Mouse (Mus musculus) frontal cortex, postnatal 10 days (tissue): Measurements from ENCODE around the gene Nhej1.

Source experiments
- DNase-seq, 2 experiments: peaks; one replicate each; pipeline ENCODE4 v3.0.0; 2022; ENCODE audit warnings: low spot score in 2 of 2, mixed read lengths in 1 of 2

Gene Nhej1

GRCm38 (mm10) chr1:75128641-75129040 is 3.6 kb upstream of the Nhej1 start:
- no peak for DNase-seq

DNA sequence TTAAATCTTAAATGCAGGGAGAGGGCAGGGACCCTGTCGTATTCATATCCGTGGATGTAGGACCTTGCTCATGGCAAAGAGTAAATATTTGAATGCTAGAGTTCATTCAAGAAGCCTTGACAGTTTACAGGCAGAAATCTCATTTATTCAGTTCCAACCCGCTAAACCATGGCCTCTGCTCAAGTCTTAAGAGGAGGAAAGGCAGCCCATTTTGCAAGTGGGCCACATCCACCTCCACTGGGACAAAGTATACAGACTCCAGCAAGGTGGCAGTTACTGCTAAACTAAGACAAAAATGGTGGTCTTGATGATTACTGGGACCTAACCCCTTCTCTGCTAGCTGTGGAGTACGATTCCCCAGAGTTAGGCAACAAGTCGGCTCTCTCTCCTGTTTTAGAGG is 418 bp upstream of the Nhej1 start:
- no peak for DNase-seq

- no peak for DNase-seq
Measured at GRCm38 (mm10) chr1:75122211-75122610, 2.8 kb downstream of the Nhej1 start.

DNA sequence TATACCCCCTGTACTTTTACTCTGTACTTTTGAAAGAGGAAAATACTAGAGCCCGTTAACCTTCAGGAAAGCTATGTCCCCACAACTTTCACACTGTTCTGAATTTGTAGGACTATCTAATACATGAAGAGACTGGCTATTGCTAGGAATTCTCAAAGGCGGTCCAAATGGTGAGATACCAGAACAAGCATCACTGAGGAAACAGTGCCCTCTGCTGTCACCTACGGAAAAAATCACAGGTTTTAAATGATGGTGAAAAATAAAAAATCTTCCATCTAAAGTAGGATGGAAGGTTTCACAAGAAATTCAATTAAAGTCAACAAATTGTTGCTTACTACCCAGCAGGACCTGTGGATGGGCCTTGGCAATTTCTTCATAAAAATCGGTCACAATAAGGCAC is 72.9 kb downstream of the Nhej1 start:
- no peak for DNase-seq

DNA sequence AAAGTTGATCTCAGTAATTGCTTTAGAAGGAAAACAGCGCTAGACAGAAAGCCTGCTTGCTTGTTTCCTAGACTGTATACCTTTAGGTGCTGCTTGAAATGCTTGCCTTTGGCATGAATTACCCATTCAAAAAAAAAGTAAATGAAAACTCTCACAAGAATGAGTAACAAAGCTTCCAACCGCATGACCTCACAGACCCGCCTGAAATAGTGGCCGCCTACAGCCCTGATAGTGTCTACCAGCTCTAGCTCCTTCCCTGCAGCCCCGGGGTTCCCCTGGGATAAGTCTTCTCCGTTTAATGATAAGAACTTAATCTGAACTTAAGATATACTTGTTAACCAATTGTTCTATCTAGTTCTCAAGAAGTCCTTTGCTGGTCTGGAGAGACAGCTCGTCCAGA is 73.6 kb downstream of the Nhej1 start:
- DNase-seq: no peak

GRCm38 (mm10) chr1:75048571-75048970 is 76.4 kb downstream of the Nhej1 start:
- DNase-seq: no peak

- no peak for DNase-seq
Measured at GRCm38 (mm10) chr1:75048041-75048440, 77.0 kb downstream of the Nhej1 start.

GRCm38 (mm10) chr1:75040429-75040828 is 84.6 kb downstream of the Nhej1 start:
- DNase-seq: no peak

GRCm38 (mm10) chr1:75032041-75032440 is 93.0 kb downstream of the Nhej1 start:
- no peak for DNase-seq

DNA sequence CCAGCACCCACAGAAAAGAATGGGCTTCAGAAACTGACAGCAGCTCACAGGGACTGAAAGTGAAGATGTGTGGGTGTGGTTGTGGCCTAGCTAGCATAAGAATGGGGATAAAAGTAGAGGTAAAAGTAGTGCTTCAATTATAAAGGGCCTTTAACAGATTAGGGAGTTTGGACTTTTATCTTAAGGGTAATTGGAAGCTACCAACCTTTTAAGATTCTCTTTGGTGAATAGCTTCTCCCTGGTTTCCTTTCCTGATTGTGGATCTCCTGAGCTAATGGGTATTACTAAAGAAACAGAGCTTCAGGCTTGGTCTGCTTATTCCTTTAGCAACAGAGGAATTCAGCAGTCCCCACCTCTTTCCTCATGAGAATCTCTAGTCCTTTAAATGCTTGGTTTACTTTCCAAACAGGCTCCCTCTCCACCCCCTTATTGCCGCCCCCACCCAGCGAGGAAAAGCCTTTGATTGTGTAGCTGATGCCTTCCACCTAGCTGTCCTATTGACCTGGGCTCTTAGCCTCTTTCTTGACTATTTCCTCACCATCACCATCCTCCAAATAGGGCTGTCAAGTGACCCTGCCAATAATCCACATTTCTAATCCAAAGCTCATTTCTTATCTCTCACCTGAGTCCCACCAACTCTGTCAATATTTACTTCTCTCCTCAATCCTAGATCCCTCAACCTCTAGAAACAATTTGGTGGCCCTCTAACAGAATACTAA is 97.8 kb downstream of the Nhej1 start:
- no peak for DNase-seq

- no peak for DNase-seq
Measured at GRCm38 (mm10) chr1:75024419-75025199, 100.4 kb downstream of the Nhej1 start.

- DNase-seq: no peak
Measured at GRCm38 (mm10) chr1:75022216-75022615, 102.8 kb downstream of the Nhej1 start.

DNA sequence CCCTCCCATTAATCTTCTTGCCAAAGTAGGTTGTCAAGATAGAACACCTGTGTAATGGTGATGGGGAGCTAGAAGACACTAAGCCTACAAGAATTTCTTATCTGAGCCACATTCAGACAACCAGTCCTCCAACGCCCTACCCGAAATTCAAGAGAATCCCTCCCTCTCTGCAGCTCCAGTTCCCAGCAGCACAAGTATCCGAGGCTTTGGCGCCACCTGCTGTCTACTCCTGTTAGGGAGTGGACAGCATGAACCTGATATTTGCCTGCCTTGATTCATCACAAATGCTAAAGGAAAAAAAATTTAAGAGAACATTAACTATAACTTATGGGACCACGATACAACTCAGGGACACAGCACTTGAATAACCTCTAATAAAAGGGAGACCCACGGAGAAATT is 108.2 kb downstream of the Nhej1 start:
- DNase-seq: peak; percentile 42 to 82

- DNase-seq: no peak
Measured at GRCm38 (mm10) chr1:75015551-75016265, 109.3 kb downstream of the Nhej1 start.

GRCm38 (mm10) chr1:75014210-75014845 is 110.7 kb downstream of the Nhej1 start:
- no peak for DNase-seq

DNA sequence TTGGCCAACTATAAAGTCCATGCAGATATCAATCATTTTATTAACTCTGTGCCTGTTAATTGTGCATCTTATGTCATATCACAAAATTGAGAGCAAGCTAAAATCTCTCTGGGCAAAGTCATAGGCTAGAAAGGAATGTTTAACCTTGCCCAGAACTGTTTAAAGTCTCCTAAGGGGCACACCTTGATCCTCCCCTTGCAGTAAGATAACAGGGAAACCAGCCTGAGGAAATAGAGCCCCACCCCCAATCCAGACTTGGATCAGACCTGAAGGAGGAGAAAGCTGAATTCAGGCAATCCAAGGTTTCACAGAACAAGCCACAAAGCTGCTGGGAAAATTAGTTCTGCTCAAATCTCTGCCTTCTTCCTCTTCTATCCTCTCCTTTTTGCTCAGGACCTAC is 114.2 kb downstream of the Nhej1 start:
- DNase-seq: no peak

GRCm38 (mm10) chr1:75010203-75010602 is 114.8 kb downstream of the Nhej1 start:
- DNase-seq: no peak

GRCm38 (mm10) chr1:75006016-75006415 is 119.0 kb downstream of the Nhej1 start:
- DNase-seq: no peak

DNA sequence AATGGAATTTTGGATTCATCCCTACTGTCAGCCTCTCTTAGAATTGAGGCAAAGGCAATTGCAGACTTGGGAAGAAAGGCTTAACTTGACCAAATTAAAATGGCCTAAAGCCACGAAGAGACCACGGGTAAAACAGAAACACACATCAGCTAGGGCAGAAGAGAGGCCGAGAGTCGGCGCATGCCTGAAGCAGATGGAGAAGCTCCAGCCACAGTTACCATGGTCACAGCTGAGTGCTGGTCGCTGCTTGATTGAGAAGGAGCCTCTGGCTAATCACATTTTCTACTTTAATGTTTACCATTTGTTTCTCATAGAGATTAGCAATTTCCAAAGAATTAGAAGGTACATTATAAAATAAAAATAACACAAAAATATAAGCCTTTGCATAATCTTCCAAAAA is 123.8 kb downstream of the Nhej1 start:
- no peak for DNase-seq

GRCm38 (mm10) chr1:75000496-75000895 is 124.5 kb downstream of the Nhej1 start:
- DNase-seq: peak in 1 of 2 experiments; percentile 19

- DNase-seq: no peak
Measured at GRCm38 (mm10) chr1:74999173-74999572, 125.8 kb downstream of the Nhej1 start.

GRCm38 (mm10) chr1:74997231-74997630 is 127.8 kb downstream of the Nhej1 start:
- no peak for DNase-seq
